Mouse (Mus musculus) MEL (cell line): ENCODE measurements around the gene Rpl18a. TPM values are rescaled to one million over a fixed set of nuclear protein-coding genes. Genes with fewer than 3 reads are reported as not detected.

Experiments
- DNase-seq: peaks from one replicate; pipeline ENCODE4 v3.0.0; 2011; ENCODE audit warnings: low read depth, low spot score
- H3K27ac ChIP-seq: 2 replicates; pipeline ENCODE4 v1.5.1; 2012; ENCODE audit warnings: low read depth, mild to moderate bottlenecking, control low read depth, low read length, moderate library complexity; ENCODE audit not compliant: control insufficient read depth
- H3K27me3 ChIP-seq, 2 experiments: fragments of 150-350 bp in 1 of 2; sonication (generic) in 1 of 2; 2 replicates each; pipeline ENCODE4 v1.6.1; 2012; ENCODE audit warnings: low read length in 2 of 2, mild to moderate bottlenecking in 2 of 2, improper control_type of control experiment in 1 of 2, moderate library complexity in 1 of 2; ENCODE audit not compliant: insufficient read depth in 2 of 2, control insufficient read depth in 1 of 2
- H3K36me3 ChIP-seq, 2 experiments: 2 replicates each; pipeline ENCODE4 v1.6.1; 2012 to 2014; ENCODE audit warnings: low read length in 2 of 2, improper control_type of control experiment in 1 of 2, inconsistent platforms in 1 of 2, mild to moderate bottlenecking in 1 of 2; ENCODE audit not compliant: insufficient read depth in 2 of 2, control insufficient read depth in 1 of 2
- H3K4me1 ChIP-seq, 2 experiments: fragments of 150-350 bp in 1 of 2; sonication (generic) in 1 of 2; 2 replicates each; pipeline ENCODE4 v1.6.1; 2012; ENCODE audit warnings: low read length in 2 of 2, improper control_type of control experiment in 1 of 2, mild to moderate bottlenecking in 1 of 2; ENCODE audit not compliant: insufficient read depth in 2 of 2, control insufficient read depth in 1 of 2
- H3K4me3 ChIP-seq, 2 experiments: fragments of 150-350 bp in 1 of 2; sonication (generic) in 1 of 2; 2 replicates each; pipeline ENCODE4 v1.5.1; 2012; ENCODE audit warnings: low read depth in 2 of 2, low read length in 2 of 2, mild to moderate bottlenecking in 2 of 2, moderate library complexity in 2 of 2, control low read depth in 1 of 2, improper control_type of control experiment in 1 of 2; ENCODE audit not compliant: control insufficient read depth in 1 of 2, insufficient read depth in 1 of 2
- H3K79me2 ChIP-seq: 2 replicates; pipeline ENCODE4 v1.6.1; 2012; ENCODE audit warnings: mild to moderate bottlenecking, low read length, moderate library complexity; ENCODE audit not compliant: control insufficient read depth, poor library complexity, insufficient read depth
- H3K9ac ChIP-seq: 2 replicates; pipeline ENCODE4 v1.6.1; 2012; ENCODE audit warnings: low read depth, mild to moderate bottlenecking, control low read depth, low read length, moderate library complexity; ENCODE audit not compliant: control insufficient read depth, poor library complexity, severe bottlenecking
- H3K9me3 ChIP-seq: fragments of 150-350 bp; sonication (generic); replicated peaks from 2 replicates; pipeline ENCODE4 v1.6.1; 2012; ENCODE audit warnings: mild to moderate bottlenecking, low read length, improper control_type of control experiment, moderate library complexity; ENCODE audit not compliant: insufficient read depth
- CHD2 ChIP-seq: IDR thresholded peaks from 2 replicates; pipeline ENCODE4 v1.6.1; 2011; ENCODE audit warnings: low read length, improper control_type of control experiment
- E2F4 ChIP-seq: IDR thresholded peaks from 2 replicates; pipeline ENCODE4 v1.6.1; 2011; ENCODE audit warnings: low read depth, low read length, improper control_type of control experiment, borderline replicate concordance
- ELF1 ChIP-seq: IDR thresholded peaks from 2 replicates; pipeline ENCODE4 v1.6.1; 2014; ENCODE audit warnings: low read depth, mild to moderate bottlenecking, inconsistent platforms, low read length, improper control_type of control experiment, moderate library complexity
- EP300 ChIP-seq, 2 experiments: IDR thresholded peaks; 2 replicates each; pipeline ENCODE4 v1.6.1; 2011; ENCODE audit warnings: improper control_type of control experiment in 2 of 2, low read length in 2 of 2, low read depth in 1 of 2, mild to moderate bottlenecking in 1 of 2
- ETS1 ChIP-seq: IDR thresholded peaks from 2 replicates; pipeline ENCODE4 v1.6.1; 2012; ENCODE audit warnings: low read depth, mild to moderate bottlenecking, inconsistent platforms, low read length, improper control_type of control experiment, moderate library complexity
- GABPA ChIP-seq: IDR thresholded peaks from 2 replicates; pipeline ENCODE4 v1.6.1; 2012; ENCODE audit warnings: low read depth, mild to moderate bottlenecking, inconsistent platforms, low read length, improper control_type of control experiment, moderate library complexity
- GATA1 ChIP-seq: IDR thresholded peaks from 2 replicates; pipeline ENCODE4 v1.6.1; 2011; ENCODE audit warnings: low read depth, low read length, improper control_type of control experiment
- HCFC1 ChIP-seq: IDR thresholded peaks from 2 replicates; pipeline ENCODE4 v1.6.1; 2012; ENCODE audit warnings: low read depth, mild to moderate bottlenecking, inconsistent platforms, low read length, improper control_type of control experiment, moderate library complexity
- JUND ChIP-seq: IDR thresholded peaks from 2 replicates; pipeline ENCODE4 v1.6.1; 2011; ENCODE audit warnings: low read depth, mild to moderate bottlenecking, improper control_type of control experiment, low read length
- KAT2A ChIP-seq: conservative IDR thresholded peaks from 2 replicates; pipeline ENCODE4 v1.6.1; 2012; ENCODE audit warnings: low read depth, low read length, improper control_type of control experiment, inconsistent platforms
- MAZ ChIP-seq: IDR thresholded peaks from 2 replicates; pipeline ENCODE4 v1.6.1; 2012; ENCODE audit warnings: low read depth, mild to moderate bottlenecking, inconsistent platforms, low read length, improper control_type of control experiment
- MEF2A ChIP-seq: IDR thresholded peaks from 2 replicates; pipeline ENCODE4 v1.6.1; 2014; ENCODE audit warnings: low read depth, mild to moderate bottlenecking, inconsistent platforms, low read length, improper control_type of control experiment; ENCODE audit not compliant: poor library complexity, insufficient replicate concordance, severe bottlenecking; ENCODE audit errors: extremely low read depth
- MYC ChIP-seq: IDR thresholded peaks from 2 replicates; pipeline ENCODE4 v1.6.1; 2011; ENCODE audit warnings: low read depth, mild to moderate bottlenecking, low read length, improper control_type of control experiment, moderate library complexity
- NELFE ChIP-seq: IDR thresholded peaks from 2 replicates; pipeline ENCODE4 v1.6.1; 2011; ENCODE audit warnings: low read depth, low read length, improper control_type of control experiment
- NRF1 ChIP-seq: IDR thresholded peaks from 2 replicates; pipeline ENCODE4 v1.6.1; 2014; ENCODE audit warnings: low read depth, mild to moderate bottlenecking, inconsistent platforms, low read length, improper control_type of control experiment, moderate library complexity; ENCODE audit not compliant: poor library complexity, insufficient read depth, severe bottlenecking
- POLR2A ChIP-seq, 2 experiments: IDR thresholded peaks; 2 replicates each; pipeline ENCODE4 v1.6.1; 2011 to 2012; ENCODE audit warnings: low read length in 2 of 2, mild to moderate bottlenecking in 2 of 2, control low read depth in 1 of 2, improper control_type of control experiment in 1 of 2, low read depth in 1 of 2, moderate library complexity in 1 of 2; ENCODE audit not compliant: control insufficient read depth in 1 of 2, insufficient read depth in 1 of 2, poor library complexity in 1 of 2
- POLR2AphosphoS2 ChIP-seq: IDR thresholded peaks from 2 replicates; pipeline ENCODE4 v1.6.1; 2011; ENCODE audit warnings: low read length, improper control_type of control experiment
- RAD21 ChIP-seq: IDR thresholded peaks from 2 replicates; pipeline ENCODE4 v1.6.1; 2011; ENCODE audit warnings: mild to moderate bottlenecking, low read depth, low read length, improper control_type of control experiment
- SIN3A ChIP-seq: IDR thresholded peaks from 2 replicates; pipeline ENCODE4 v1.6.1; 2012; ENCODE audit warnings: low read length, improper control_type of control experiment, inconsistent platforms
- SMC3 ChIP-seq: IDR thresholded peaks from 2 replicates; pipeline ENCODE4 v1.6.1; 2011; ENCODE audit warnings: low read depth, low read length, improper control_type of control experiment
- TAL1 ChIP-seq: IDR thresholded peaks from 2 replicates; pipeline ENCODE4 v1.6.1; 2012; ENCODE audit warnings: mild to moderate bottlenecking, inconsistent platforms, low read length, moderate library complexity, mixed read lengths
- TBP ChIP-seq: IDR thresholded peaks from 2 replicates; pipeline ENCODE4 v1.8.0; 2011; ENCODE audit warnings: low read depth, low read length, improper control_type of control experiment
- TCF12 ChIP-seq: IDR thresholded peaks from 2 replicates; pipeline ENCODE4 v1.6.1; 2014; ENCODE audit warnings: low read depth, mild to moderate bottlenecking, inconsistent platforms, low read length, improper control_type of control experiment, moderate library complexity
- UBTF ChIP-seq: IDR thresholded peaks from 2 replicates; pipeline ENCODE4 v1.6.1; 2012; ENCODE audit warnings: low read depth, mild to moderate bottlenecking, inconsistent platforms, low read length, improper control_type of control experiment, moderate library complexity, borderline replicate concordance; ENCODE audit not compliant: insufficient read depth
- USF1 ChIP-seq: IDR thresholded peaks from 2 replicates; pipeline ENCODE4 v1.6.1; 2014; ENCODE audit warnings: low read depth, mild to moderate bottlenecking, inconsistent platforms, low read length, improper control_type of control experiment, moderate library complexity
- USF2 ChIP-seq, 2 experiments: IDR thresholded peaks; 2 replicates each; pipeline ENCODE4 v1.6.1; 2011 to 2012; ENCODE audit warnings: improper control_type of control experiment in 2 of 2, low read length in 2 of 2, borderline replicate concordance in 1 of 2, inconsistent platforms in 1 of 2, low read depth in 1 of 2, mild to moderate bottlenecking in 1 of 2; ENCODE audit not compliant: insufficient read depth in 1 of 2
- ZC3H11A ChIP-seq: IDR thresholded peaks from 2 replicates; pipeline ENCODE4 v1.6.1; 2012; ENCODE audit warnings: low read depth, mild to moderate bottlenecking, inconsistent platforms, low read length, improper control_type of control experiment
- ZMIZ1 ChIP-seq: IDR thresholded peaks from 2 replicates; pipeline ENCODE4 v1.6.1; 2012; ENCODE audit warnings: low read depth, mild to moderate bottlenecking, inconsistent platforms, low read length, improper control_type of control experiment, moderate library complexity
- ZNF384 ChIP-seq: IDR thresholded peaks from 2 replicates; pipeline ENCODE4 v1.6.1; 2012; ENCODE audit warnings: low read depth, mild to moderate bottlenecking, inconsistent platforms, low read length, improper control_type of control experiment
- polyA plus RNA-seq, 2 experiments: library from polyadenylated mRNA; stranded (reverse) in 1 of 2; unstranded in 1 of 2; fragments of >175 nt in 1 of 2; fragments of >200 nt in 1 of 2; gene quantifications; 2 replicates each; pipeline versions ENCODE4 v1.2.1 to v1.2.4; 2012; ENCODE audit warnings: low replicate concordance in 2 of 2, low read depth in 1 of 2; ENCODE audit not compliant: insufficient read length in 2 of 2, insufficient read depth in 1 of 2, missing spikeins in 1 of 2
- total RNA-seq: library from RNA; depleted of rRNA; stranded (reverse); fragments of 300-350 nt; gene quantifications from 2 replicates; pipeline ENCODE4 v1.2.3, GENCODE M21; 2012

Gene Rpl18a
- total and polyA plus RNA-seq, 3 experiments = 5,399 to 5,671 TPM; not detected in 1

DNA sequence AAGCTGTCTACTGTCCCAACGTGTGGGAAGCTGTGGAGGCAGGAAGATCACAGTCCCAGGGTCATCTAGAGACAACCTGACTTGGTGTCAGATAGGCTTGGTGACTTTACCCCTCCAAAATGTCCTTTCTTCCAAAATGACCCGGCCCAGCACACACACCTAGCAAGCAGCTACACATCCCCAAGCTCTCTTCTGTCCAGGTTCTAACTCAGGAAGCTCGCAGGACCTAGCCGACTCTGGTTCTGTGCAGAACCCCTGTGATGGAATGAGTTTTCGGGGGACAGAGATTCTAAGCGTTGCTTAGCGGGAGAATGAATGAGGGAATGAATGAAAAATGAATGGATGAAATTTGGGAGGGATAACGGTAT is 8.2 kb upstream of the Rpl18a start:
- Histone ChIP-seq H3K79me2 (peaks cover 26% of the 10 kb centered on the region), H3K27me3 (no peaks in the 10 kb centered on the region), H3K4me3 (peak overlapping the region; percentile 78 to 80), H3K27ac (peak overlapping the region; percentile 51), H3K9ac (peak overlapping the region; percentile 92), H3K9me3 (no peaks in the 10 kb centered on the region), H3K36me3 (peaks cover 0 to 16% of the 10 kb centered on the region in 2 experiments; a peak in 2 of 4 replicates), H3K4me1 (peaks cover 0 to 32% of the 10 kb centered on the region in 2 experiments; a peak in 3 of 4 replicates)
- TF ChIP-seq TAL1 (no peak), MEF2A (no peak), POLR2AphosphoS2 (no peak), JUND (no peak), NRF1 (no peak), SIN3A (no peak), SMC3 (no peak), MYC (no peak), ZC3H11A (no peak), USF1 (no peak), NELFE (no peak), EP300 (IDR thresholded peaks at IDR 0.05; ENCODE audit: low read depth in 1 of 2, low read length in 2 of 2) (no peak), KAT2A (no peak), POLR2A (IDR thresholded peaks at IDR 0.05; ENCODE audit: control insufficient read depth in 1 of 2, insufficient read depth in 1 of 2, low read depth in 1 of 2, low read length in 2 of 2, poor library complexity in 1 of 2) (no peak), GABPA (no peak), USF2 (IDR thresholded peaks at IDR 0.05; ENCODE audit: borderline replicate concordance in 1 of 2, insufficient read depth in 1 of 2, low read depth in 1 of 2, low read length in 2 of 2) (no peak), RAD21 (no peak), E2F4 (no peak), TCF12 (no peak)
- DNase-seq = no peak

DNA sequence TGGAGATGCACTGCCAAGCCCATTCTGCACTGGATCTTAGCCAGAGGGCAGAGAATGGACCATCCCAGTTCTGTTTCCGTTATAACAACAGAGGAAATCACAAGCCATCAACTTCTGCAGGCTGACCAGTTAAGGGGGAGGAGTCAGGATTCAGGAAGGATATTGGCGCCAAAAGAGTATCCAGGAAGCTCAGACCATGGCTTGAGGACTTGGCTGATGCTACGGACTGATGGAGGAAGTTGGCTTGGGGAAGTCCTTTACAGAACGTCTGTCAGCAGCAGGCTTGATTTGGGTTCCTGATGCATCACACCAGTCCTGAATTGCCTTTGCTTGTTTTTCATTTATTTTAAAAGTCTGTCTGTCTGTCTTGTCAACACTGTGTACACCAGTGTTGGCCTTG is 7.3 kb upstream of the Rpl18a start:
- peaks cover 25% of the 10 kb centered on the region for H3K79me2 ChIP-seq
- peak; percentile 79 for DNase-seq
- no peaks in the 10 kb centered on the region for H3K27me3 ChIP-seq
- H3K4me3 ChIP-seq = no peak overlapping the region
- H3K9ac ChIP-seq = peak overlapping the region; percentile 92
- peaks cover 0 to 32% of the 10 kb centered on the region in 2 experiments; a peak in 3 of 4 replicates for H3K4me1 ChIP-seq
- peak overlapping the region; percentile 51 for H3K27ac ChIP-seq
- H3K36me3 ChIP-seq = peaks cover 0 to 16% of the 10 kb centered on the region in 2 experiments; a peak in 2 of 4 replicates
- no peaks in the 10 kb centered on the region for H3K9me3 ChIP-seq
- TF ChIP-seq POLR2AphosphoS2 (no peak), ETS1 (no peak), ELF1 (peak; percentile 59; the same call in 1 of the 2 replicates), POLR2A (IDR thresholded peaks at IDR 0.05; ENCODE audit: control insufficient read depth in 1 of 2, insufficient read depth in 1 of 2, low read depth in 1 of 2, low read length in 2 of 2, poor library complexity in 1 of 2) (peak in 1 of 2 experiments; percentile 56; a peak in 2 of 4 replicates), USF1 (no peak), MYC (no peak; the same call in 1 of the 2 replicates), USF2 (IDR thresholded peaks at IDR 0.05; ENCODE audit: borderline replicate concordance in 1 of 2, insufficient read depth in 1 of 2, low read depth in 1 of 2, low read length in 2 of 2) (no peak), EP300 (IDR thresholded peaks at IDR 0.05; ENCODE audit: low read depth in 1 of 2, low read length in 2 of 2) (no peak), GATA1 (no peak), NELFE (no peak), ZNF384 (no peak), MAZ (no peak), CHD2 (no peak), KAT2A (no peak), HCFC1 (peak; percentile 52; the same call in 1 of the 2 replicates), UBTF (no peak), RAD21 (no peak), MEF2A (no peak), NRF1 (no peak), ZMIZ1 (no peak), TBP (peak; percentile 61), TCF12 (no peak)
